Mouse (Mus musculus): Measurements from ENCODE around the gene Gclc. TPM values are rescaled to one million over a fixed set of nuclear protein-coding genes. Genes with fewer than 3 reads are reported as not detected.

Gene Gclc
- total and polyA plus RNA-seq, 2 experiments from 2014 or later = 16.9 to 24.9 TPM

GRCm38 (mm10) chr9:77779711-77780110, 25.4 kb downstream of the Gclc start:
- Histone ChIP-seq H3K27ac (no peak overlapping the region), H3K9ac (replicated peaks; ENCODE audit: low read length) (no peak overlapping the region), H3K27me3 (ENCODE audit: insufficient read depth, low read length) (no peaks in the 10 kb centered on the region), H3K9me3 (ENCODE audit: low read length) (no peaks in the 10 kb centered on the region), H3K4me3 (ENCODE audit: low read length) (no peak overlapping the region), H3K4me1 (ENCODE audit: insufficient read depth, low read length) (no peaks in the 10 kb centered on the region), H3K4me2 (ENCODE audit: low read depth, low read length) (no peak overlapping the region), H3K36me3 (ENCODE audit: insufficient read depth, low read length) (peaks cover 33% of the 10 kb centered on the region; the same call in 1 of the 2 replicates)
- ATAC-seq = no peak
- no peak for TF ChIP-seq CTCF (IDR thresholded peaks at IDR 0.05; ENCODE audit: low read depth)
- DNase-seq (ENCODE audit: low spot score) = no peak
- WGBS = 98% methylated on average over 4 of the region's 4 CpGs

GRCm38 (mm10) chr9:77781453-77782163, 27.3 kb downstream of the Gclc start:
- 34% methylated on average over 5 of the region's 5 CpGs for WGBS
- H3K27ac ChIP-seq = no peak overlapping the region
- peaks cover 43% of the 10 kb centered on the region; the same call in 1 of the 2 replicates for H3K36me3 ChIP-seq (ENCODE audit: insufficient read depth, low read length)
- peak; percentile 68 for TF ChIP-seq CTCF (IDR thresholded peaks at IDR 0.05; ENCODE audit: low read depth)
- DNase-seq (ENCODE audit: low spot score) = peak; percentile 77
- no peak overlapping the region for H3K4me3 ChIP-seq (ENCODE audit: low read length)
- H3K9me3 ChIP-seq (ENCODE audit: low read length) = no peaks in the 10 kb centered on the region
- H3K9ac ChIP-seq (replicated peaks; ENCODE audit: low read length) = no peak overlapping the region
- no peaks in the 10 kb centered on the region for H3K27me3 ChIP-seq (ENCODE audit: insufficient read depth, low read length)
- 0 out of 2 replicates have a peak, but pooled peaks have one; percentile 43 for ATAC-seq
- no peaks in the 10 kb centered on the region for H3K4me1 ChIP-seq (ENCODE audit: insufficient read depth, low read length)
- H3K4me2 ChIP-seq (ENCODE audit: low read depth, low read length) = no peak overlapping the region

- Histone ChIP-seq H3K27ac (no peak overlapping the region), H3K9ac (replicated peaks; ENCODE audit: low read length) (no peak overlapping the region), H3K36me3 (ENCODE audit: insufficient read depth, low read length) (peaks cover 47% of the 10 kb centered on the region; the same call in 1 of the 2 replicates), H3K27me3 (ENCODE audit: insufficient read depth, low read length) (no peaks in the 10 kb centered on the region), H3K4me1 (ENCODE audit: insufficient read depth, low read length) (no peaks in the 10 kb centered on the region), H3K9me3 (ENCODE audit: low read length) (no peaks in the 10 kb centered on the region), H3K4me3 (ENCODE audit: low read length) (no peak overlapping the region), H3K4me2 (ENCODE audit: low read depth, low read length) (no peak overlapping the region)
- TF ChIP-seq CTCF (IDR thresholded peaks at IDR 0.05; ENCODE audit: low read depth) = no peak
- ATAC-seq (no peak), DNase-seq (ENCODE audit: low spot score) (no peak)
- WGBS = 63% methylated on average over 4 of the region's 4 CpGs
Measured at GRCm38 (mm10) chr9:77782201-77782600, 27.9 kb downstream of the Gclc start.

GRCm38 (mm10) chr9:77783006-77783405, 28.7 kb downstream of the Gclc start:
- Histone ChIP-seq H3K9me3 (ENCODE audit: low read length) (no peaks in the 10 kb centered on the region), H3K4me3 (ENCODE audit: low read length) (no peak overlapping the region), H3K4me1 (ENCODE audit: insufficient read depth, low read length) (no peaks in the 10 kb centered on the region), H3K9ac (replicated peaks; ENCODE audit: low read length) (no peak overlapping the region), H3K4me2 (ENCODE audit: low read depth, low read length) (no peak overlapping the region), H3K36me3 (ENCODE audit: insufficient read depth, low read length) (peaks cover 54% of the 10 kb centered on the region; the same call in 1 of the 2 replicates), H3K27me3 (ENCODE audit: insufficient read depth, low read length) (no peaks in the 10 kb centered on the region), H3K27ac (no peak overlapping the region)
- no peak for TF ChIP-seq CTCF (IDR thresholded peaks at IDR 0.05; ENCODE audit: low read depth)
- WGBS = 78% methylated on average over 13 of the region's 13 CpGs
- DNase-seq (ENCODE audit: low spot score) (no peak), ATAC-seq (no peak)

GRCm38 (mm10) chr9:77785466-77785865, 31.1 kb downstream of the Gclc start:
- TF ChIP-seq CTCF (IDR thresholded peaks at IDR 0.05; ENCODE audit: low read depth) = no peak
- Histone ChIP-seq H3K36me3 (ENCODE audit: insufficient read depth, low read length) (peaks cover 48% of the 10 kb centered on the region; the same call in 1 of the 2 replicates), H3K4me1 (ENCODE audit: insufficient read depth, low read length) (no peaks in the 10 kb centered on the region), H3K9me3 (ENCODE audit: low read length) (no peaks in the 10 kb centered on the region), H3K4me2 (ENCODE audit: low read depth, low read length) (no peak overlapping the region), H3K4me3 (ENCODE audit: low read length) (no peak overlapping the region), H3K27me3 (ENCODE audit: insufficient read depth, low read length) (no peaks in the 10 kb centered on the region), H3K27ac (no peak overlapping the region), H3K9ac (replicated peaks; ENCODE audit: low read length) (no peak overlapping the region)
- no peak for DNase-seq (ENCODE audit: low spot score)
- WGBS = 90% methylated on average over 8 of the region's 8 CpGs
- ATAC-seq = no peak

- Histone ChIP-seq H3K9ac (replicated peaks; ENCODE audit: low read length) (no peak overlapping the region), H3K4me3 (ENCODE audit: low read length) (no peak overlapping the region), H3K4me2 (ENCODE audit: low read depth, low read length) (no peak overlapping the region), H3K27ac (no peak overlapping the region), H3K36me3 (ENCODE audit: insufficient read depth, low read length) (peaks cover 47% of the 10 kb centered on the region; the same call in 1 of the 2 replicates), H3K9me3 (ENCODE audit: low read length) (no peaks in the 10 kb centered on the region), H3K27me3 (ENCODE audit: insufficient read depth, low read length) (no peaks in the 10 kb centered on the region), H3K4me1 (ENCODE audit: insufficient read depth, low read length) (no peaks in the 10 kb centered on the region)
- TF ChIP-seq CTCF (IDR thresholded peaks at IDR 0.05; ENCODE audit: low read depth) = no peak
- WGBS = 91% methylated on average over 7 of the region's 7 CpGs
- no peak for ATAC-seq
- no peak for DNase-seq (ENCODE audit: low spot score)
Measured at GRCm38 (mm10) chr9:77787936-77788335, 33.6 kb downstream of the Gclc start.

Measured in hindbrain, postnatal 0 days (tissue).